Mouse (Mus musculus): ENCODE measurements at regions not wholly inside any gene's neighbourhood (a gene's known extent, or its start where the extent isn't known, plus 50 kb on each side); places are given as distances from the start of the nearest gene placed in this dataset.

DNA sequence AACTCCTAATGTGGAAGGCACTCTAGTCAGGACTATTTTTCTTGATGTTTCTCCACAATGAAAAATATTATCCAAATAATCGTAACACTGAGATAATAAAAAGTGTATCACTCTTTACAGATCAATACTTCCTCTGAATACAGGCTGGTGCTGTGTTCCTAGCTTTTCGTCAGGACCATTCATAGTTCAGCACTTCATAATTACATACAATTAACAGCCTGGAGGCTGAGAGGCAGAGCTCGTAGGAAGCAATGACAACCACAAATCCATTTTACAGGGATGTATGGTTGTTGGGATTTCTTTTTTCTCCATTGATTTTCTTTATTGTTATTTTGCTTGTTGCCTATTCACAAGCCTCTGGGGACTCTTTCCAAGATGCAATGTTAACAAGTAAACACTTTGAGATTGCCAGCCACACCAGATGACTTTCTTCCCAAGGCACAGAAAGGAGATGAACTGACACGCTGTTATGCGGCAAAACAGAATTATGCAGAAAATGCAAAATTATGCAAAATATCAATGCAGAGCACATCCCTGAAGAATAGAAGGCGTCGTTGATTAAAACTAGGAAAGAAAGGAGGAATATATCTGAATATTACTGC lies 142.2 kb downstream of the Rps29 start:
- ATAC-seq (ENCODE audit: low read depth) = no peak
- Histone ChIP-seq H3K27me3 (ENCODE audit: control insufficient read depth, insufficient read depth, low read depth, low read length) (no peaks in the 10 kb centered on the region), H3K36me3 (ENCODE audit: control insufficient read depth, insufficient read depth, low read length) (no peaks in the 10 kb centered on the region), H3K4me3 (ENCODE audit: low read length) (no peak overlapping the region), H3K27ac (ENCODE audit: low read length) (no peak overlapping the region), H3K4me1 (replicated peaks; ENCODE audit: control insufficient read depth, insufficient read depth, low read length) (no peaks in the 10 kb centered on the region), H3K9ac (ENCODE audit: low read length) (no peak overlapping the region), H3K9me3 (ENCODE audit: control insufficient read depth, low read length) (no peaks in the 10 kb centered on the region; the same call in 1 of the 2 replicates), H3K4me2 (ENCODE audit: low read depth, low read length) (no peak overlapping the region)
- 84% methylated on average over 7 of the region's 7 CpGs for WGBS

DNA sequence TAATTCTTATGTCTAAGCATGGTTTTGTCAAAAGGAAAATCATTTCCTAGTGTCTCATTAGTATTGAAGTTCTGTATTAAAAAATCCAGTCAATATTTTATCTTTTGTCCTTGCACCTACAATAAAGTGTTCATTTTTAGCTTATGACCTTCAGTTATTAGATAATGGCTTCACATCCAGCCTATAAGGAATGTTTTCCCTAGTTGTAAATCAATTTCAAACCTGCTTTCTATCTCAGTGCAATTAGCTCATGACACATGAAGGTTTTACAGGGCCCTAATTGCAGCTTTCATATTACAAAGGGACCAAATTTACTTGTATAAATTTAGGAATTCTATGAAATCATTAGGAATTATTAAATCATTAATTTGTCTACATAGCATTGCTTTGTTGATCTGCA lies 153.8 kb downstream of the Rps29 start:
- H3K4me1 ChIP-seq (replicated peaks; ENCODE audit: control insufficient read depth, insufficient read depth, low read length) = no peaks in the 10 kb centered on the region
- H3K9ac ChIP-seq (ENCODE audit: low read length) = no peak overlapping the region
- H3K9me3 ChIP-seq (ENCODE audit: control insufficient read depth, low read length) = no peaks in the 10 kb centered on the region
- no peak overlapping the region for H3K4me2 ChIP-seq (ENCODE audit: low read depth, low read length)
- H3K36me3 ChIP-seq (ENCODE audit: control insufficient read depth, insufficient read depth, low read length) = no peaks in the 10 kb centered on the region
- ATAC-seq (ENCODE audit: low read depth) = no peak
- H3K27ac ChIP-seq (ENCODE audit: low read length) = no peak overlapping the region
- no peaks in the 10 kb centered on the region for H3K27me3 ChIP-seq (ENCODE audit: control insufficient read depth, insufficient read depth, low read depth, low read length)
- no peak overlapping the region for H3K4me3 ChIP-seq (ENCODE audit: low read length)

DNA sequence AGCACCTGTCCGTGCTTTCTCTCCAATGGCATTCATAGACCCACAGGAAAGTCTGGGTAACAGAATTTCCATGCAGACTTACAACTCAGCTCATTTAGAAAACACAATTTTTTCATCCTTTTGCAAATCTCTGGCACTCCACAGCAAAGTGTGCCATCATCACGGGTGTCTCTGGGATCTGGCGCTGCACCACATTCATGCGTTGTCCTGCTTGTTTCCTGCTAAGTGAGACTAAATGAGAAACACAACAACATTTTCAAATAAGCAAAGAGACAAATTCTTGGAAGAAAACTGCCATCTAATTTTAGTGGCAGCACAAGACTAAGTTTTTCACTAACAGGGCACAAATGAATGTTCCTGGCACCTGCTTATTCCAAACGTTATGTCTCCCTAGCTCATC lies 156.9 kb downstream of the Rps29 start:
- Histone ChIP-seq H3K4me2 (ENCODE audit: low read depth, low read length) (no peak overlapping the region), H3K4me1 (replicated peaks; ENCODE audit: control insufficient read depth, insufficient read depth, low read length) (no peaks in the 10 kb centered on the region), H3K27me3 (ENCODE audit: control insufficient read depth, insufficient read depth, low read depth, low read length) (no peaks in the 10 kb centered on the region), H3K27ac (ENCODE audit: low read length) (no peak overlapping the region), H3K4me3 (ENCODE audit: low read length) (no peak overlapping the region), H3K9me3 (ENCODE audit: control insufficient read depth, low read length) (no peaks in the 10 kb centered on the region), H3K36me3 (ENCODE audit: control insufficient read depth, insufficient read depth, low read length) (no peaks in the 10 kb centered on the region), H3K9ac (ENCODE audit: low read length) (no peak overlapping the region)
- WGBS = 76% methylated on average over 5 of the region's 5 CpGs
- no peak for ATAC-seq (ENCODE audit: low read depth)

DNA sequence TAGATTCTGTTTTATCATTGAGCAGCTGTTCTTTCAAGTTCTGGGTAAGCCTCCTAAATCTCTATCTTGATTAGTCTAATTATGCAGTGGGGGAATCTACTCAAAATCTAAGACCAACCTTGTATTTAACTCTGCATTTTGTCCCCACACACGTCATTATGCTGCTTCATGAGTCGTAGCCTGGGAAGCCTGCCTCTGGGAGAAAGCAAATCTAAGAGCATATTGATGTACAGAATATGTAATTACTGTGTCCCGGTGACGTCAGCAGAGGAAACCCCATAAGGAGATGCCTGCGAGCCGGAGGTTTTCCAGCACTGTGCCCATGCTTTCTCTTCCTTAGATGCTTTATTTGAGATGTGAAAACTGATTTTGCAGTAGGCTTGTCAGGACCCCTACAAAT lies 161.7 kb downstream of the Rps29 start:
- Histone ChIP-seq H3K9ac (ENCODE audit: low read length) (no peak overlapping the region), H3K4me1 (replicated peaks; ENCODE audit: control insufficient read depth, insufficient read depth, low read length) (no peaks in the 10 kb centered on the region), H3K4me2 (ENCODE audit: low read depth, low read length) (no peak overlapping the region), H3K4me3 (ENCODE audit: low read length) (no peak overlapping the region), H3K27ac (ENCODE audit: low read length) (no peak overlapping the region), H3K36me3 (ENCODE audit: control insufficient read depth, insufficient read depth, low read length) (no peaks in the 10 kb centered on the region), H3K27me3 (ENCODE audit: control insufficient read depth, insufficient read depth, low read depth, low read length) (no peaks in the 10 kb centered on the region), H3K9me3 (ENCODE audit: control insufficient read depth, low read length) (no peaks in the 10 kb centered on the region)
- ATAC-seq (ENCODE audit: low read depth) = no peak
- 73% methylated on average over 6 of the region's 6 CpGs for WGBS

DNA sequence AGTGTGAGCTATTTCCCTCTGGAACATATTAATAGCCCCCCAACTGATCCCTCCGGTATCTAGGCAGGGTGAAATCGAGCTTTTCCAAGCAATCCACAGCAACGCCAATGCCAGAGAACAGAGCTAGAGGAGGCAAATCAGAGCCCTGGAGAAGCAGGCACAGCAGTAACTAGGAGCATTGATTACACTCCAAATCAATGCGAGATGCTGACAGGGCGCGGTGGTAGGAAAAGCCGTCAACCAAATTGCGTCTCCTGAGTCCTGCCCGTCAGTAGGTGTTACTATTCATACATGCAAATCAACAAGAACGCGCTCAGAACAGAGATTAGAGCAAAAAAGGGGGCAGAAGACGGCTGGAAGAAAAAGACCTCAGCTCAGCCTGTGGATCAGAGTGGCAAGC lies 162.2 kb downstream of the Rps29 start:
- no peak overlapping the region for H3K4me2 ChIP-seq (ENCODE audit: low read depth, low read length)
- no peak overlapping the region for H3K9ac ChIP-seq (ENCODE audit: low read length)
- 58% methylated on average over 12 of the region's 12 CpGs for WGBS
- no peaks in the 10 kb centered on the region for H3K9me3 ChIP-seq (ENCODE audit: control insufficient read depth, low read length)
- H3K27ac ChIP-seq (ENCODE audit: low read length) = no peak overlapping the region
- H3K36me3 ChIP-seq (ENCODE audit: control insufficient read depth, insufficient read depth, low read length) = no peaks in the 10 kb centered on the region
- H3K27me3 ChIP-seq (ENCODE audit: control insufficient read depth, insufficient read depth, low read depth, low read length) = no peaks in the 10 kb centered on the region
- no peaks in the 10 kb centered on the region for H3K4me1 ChIP-seq (replicated peaks; ENCODE audit: control insufficient read depth, insufficient read depth, low read length)
- H3K4me3 ChIP-seq (ENCODE audit: low read length) = no peak overlapping the region
- ATAC-seq (ENCODE audit: low read depth) = no peak

DNA sequence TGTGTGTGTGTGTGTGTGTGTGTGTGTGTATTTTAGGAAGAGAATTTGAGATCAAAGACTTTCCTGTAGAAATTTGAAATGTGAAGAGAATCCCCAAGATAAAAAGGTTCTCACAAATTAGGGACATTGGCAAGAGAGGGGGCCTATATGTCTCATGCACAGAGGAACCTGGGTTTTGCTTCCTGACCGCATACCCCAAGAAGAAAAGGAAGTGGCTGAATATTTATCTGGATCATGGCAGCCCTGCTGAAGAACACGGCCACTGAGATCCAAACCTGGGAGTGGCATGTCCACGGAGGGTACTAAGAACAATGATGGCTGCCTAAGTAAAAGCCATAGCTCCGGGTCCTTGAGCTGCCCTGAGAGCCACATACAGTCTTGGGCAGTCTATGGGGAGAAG lies 178.3 kb downstream of the Rps29 start:
- Histone ChIP-seq H3K9ac (ENCODE audit: low read length) (no peak overlapping the region), H3K36me3 (ENCODE audit: control insufficient read depth, insufficient read depth, low read length) (no peaks in the 10 kb centered on the region), H3K4me1 (replicated peaks; ENCODE audit: control insufficient read depth, insufficient read depth, low read length) (no peaks in the 10 kb centered on the region), H3K9me3 (ENCODE audit: control insufficient read depth, low read length) (no peaks in the 10 kb centered on the region), H3K4me3 (ENCODE audit: low read length) (no peak overlapping the region), H3K4me2 (ENCODE audit: low read depth, low read length) (no peak overlapping the region), H3K27me3 (ENCODE audit: control insufficient read depth, insufficient read depth, low read depth, low read length) (no peaks in the 10 kb centered on the region), H3K27ac (ENCODE audit: low read length) (no peak overlapping the region)
- WGBS = 80% methylated on average over 4 of the region's 4 CpGs
- no peak for ATAC-seq (ENCODE audit: low read depth)

DNA sequence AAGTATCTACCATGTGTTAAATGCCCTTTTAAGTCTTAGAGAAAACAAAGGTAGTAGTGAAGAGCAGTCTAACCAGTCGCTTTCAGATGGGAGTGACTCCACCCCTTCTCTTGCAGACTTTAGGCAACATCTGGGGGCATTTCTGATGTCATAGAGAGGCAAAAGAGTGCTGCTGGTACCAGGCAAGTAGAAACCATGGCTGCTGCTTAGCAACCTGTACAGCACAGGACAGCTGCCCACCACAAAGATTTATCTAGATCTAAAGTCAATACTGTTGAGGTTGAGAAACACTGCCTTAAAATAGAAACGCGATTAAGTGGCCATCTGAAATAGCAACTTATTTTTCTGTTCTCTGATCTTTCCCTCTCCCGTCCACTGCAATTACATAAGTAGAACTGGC lies 178.8 kb downstream of the Rps29 start:
- H3K9me3 ChIP-seq (ENCODE audit: control insufficient read depth, low read length) = no peaks in the 10 kb centered on the region
- no peak overlapping the region for H3K9ac ChIP-seq (ENCODE audit: low read length)
- H3K4me3 ChIP-seq (ENCODE audit: low read length) = no peak overlapping the region
- ATAC-seq (ENCODE audit: low read depth) = peak; percentile 67; the same call in 1 of the 2 replicates
- H3K4me1 ChIP-seq (replicated peaks; ENCODE audit: control insufficient read depth, insufficient read depth, low read length) = no peaks in the 10 kb centered on the region
- 41% methylated on average over 4 of the region's 4 CpGs for WGBS
- H3K36me3 ChIP-seq (ENCODE audit: control insufficient read depth, insufficient read depth, low read length) = no peaks in the 10 kb centered on the region
- H3K4me2 ChIP-seq (ENCODE audit: low read depth, low read length) = no peak overlapping the region
- no peak overlapping the region for H3K27ac ChIP-seq (ENCODE audit: low read length)
- no peaks in the 10 kb centered on the region for H3K27me3 ChIP-seq (ENCODE audit: control insufficient read depth, insufficient read depth, low read depth, low read length)

DNA sequence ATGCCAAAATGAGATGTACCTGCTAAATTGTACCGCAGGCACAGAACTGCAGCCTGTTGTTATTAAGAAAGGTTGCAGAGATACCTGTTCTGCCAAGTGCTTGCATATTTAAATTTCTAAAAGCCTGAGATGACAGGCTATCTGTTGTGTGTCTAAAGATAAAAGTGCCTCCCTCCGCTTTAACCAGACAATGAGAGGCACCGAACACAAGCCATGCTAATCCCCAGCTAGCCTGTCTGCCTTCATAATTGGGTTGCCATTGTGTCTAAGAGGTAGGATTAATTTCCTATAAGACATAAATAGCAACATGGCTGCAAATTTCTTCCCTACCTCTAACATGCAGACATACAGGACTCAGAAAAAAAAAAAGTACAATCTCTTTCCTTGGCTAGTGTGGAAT lies 179.8 kb downstream of the Rps29 start:
- H3K27me3 ChIP-seq (ENCODE audit: control insufficient read depth, insufficient read depth, low read depth, low read length) = no peaks in the 10 kb centered on the region
- 82% methylated on average over 3 of the region's 3 CpGs for WGBS

DNA sequence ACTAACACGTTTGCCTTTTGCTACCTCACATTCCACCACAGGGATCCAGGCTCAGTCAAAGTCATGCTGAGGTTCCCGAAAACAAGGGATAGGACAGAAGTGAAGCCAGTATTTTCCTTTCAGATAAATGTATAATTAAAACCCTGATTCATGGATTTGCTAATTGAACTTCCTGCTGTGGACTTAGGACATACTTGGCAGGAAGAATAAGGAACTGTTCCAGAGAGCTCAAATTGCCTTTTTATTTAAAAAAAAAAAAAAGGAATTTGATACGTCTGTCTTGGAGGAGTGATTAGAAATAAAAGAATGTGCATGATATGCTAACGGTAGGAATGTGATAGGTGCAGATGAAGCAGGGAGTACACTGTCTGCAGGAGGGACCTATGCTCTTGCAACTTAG lies 181.7 kb downstream of the Rps29 start:
- Histone ChIP-seq H3K36me3 (ENCODE audit: control insufficient read depth, insufficient read depth, low read length) (no peaks in the 10 kb centered on the region), H3K9ac (ENCODE audit: low read length) (no peak overlapping the region), H3K4me1 (replicated peaks; ENCODE audit: control insufficient read depth, insufficient read depth, low read length) (no peaks in the 10 kb centered on the region), H3K27me3 (ENCODE audit: control insufficient read depth, insufficient read depth, low read depth, low read length) (no peaks in the 10 kb centered on the region), H3K27ac (ENCODE audit: low read length) (no peak overlapping the region), H3K9me3 (ENCODE audit: control insufficient read depth, low read length) (no peaks in the 10 kb centered on the region), H3K4me3 (ENCODE audit: low read length) (no peak overlapping the region), H3K4me2 (ENCODE audit: low read depth, low read length) (no peak overlapping the region)
- 46% methylated on average over 4 of the region's 4 CpGs for WGBS
- ATAC-seq (ENCODE audit: low read depth) = 0 out of 2 replicates have a peak, but pooled peaks have one; percentile 23

More for the DNA sequence above, 179.8 kb downstream of the Rps29 start:
- Histone ChIP-seq H3K36me3 (ENCODE audit: control insufficient read depth, insufficient read depth, low read length) (no peaks in the 10 kb centered on the region), H3K4me3 (ENCODE audit: low read length) (no peak overlapping the region), H3K9me3 (ENCODE audit: control insufficient read depth, low read length) (no peaks in the 10 kb centered on the region), H3K9ac (ENCODE audit: low read length) (no peak overlapping the region), H3K4me2 (ENCODE audit: low read depth, low read length) (no peak overlapping the region), H3K27ac (ENCODE audit: low read length) (no peak overlapping the region), H3K4me1 (replicated peaks; ENCODE audit: control insufficient read depth, insufficient read depth, low read length) (no peaks in the 10 kb centered on the region)
- ATAC-seq (ENCODE audit: low read depth) = no peak

DNA sequence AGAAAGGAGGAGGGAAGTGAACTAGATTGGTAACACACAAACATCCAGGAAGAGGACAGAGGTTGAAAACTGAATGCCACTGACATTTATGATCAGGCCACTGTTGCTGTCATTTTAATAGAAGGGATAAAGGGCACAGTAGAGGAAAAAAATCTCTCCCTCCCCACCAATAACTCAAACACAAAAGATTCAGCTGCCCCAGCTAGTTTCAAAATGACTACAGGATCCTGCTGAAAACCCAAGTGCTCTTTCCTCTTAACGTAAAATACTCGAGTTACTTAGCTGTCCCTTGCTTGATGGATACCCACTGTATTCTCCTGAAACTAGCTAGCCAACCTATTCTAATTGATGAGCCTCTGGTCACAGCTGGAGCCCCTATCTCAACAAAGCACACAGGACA lies 211.7 kb downstream of the Rps29 start:
- no peak for ATAC-seq (ENCODE audit: low read depth)
- no peak overlapping the region for H3K4me2 ChIP-seq (ENCODE audit: low read depth, low read length)
- H3K36me3 ChIP-seq (ENCODE audit: control insufficient read depth, insufficient read depth, low read length) = no peaks in the 10 kb centered on the region
- no peak overlapping the region for H3K4me3 ChIP-seq (ENCODE audit: low read length)
- no peak overlapping the region for H3K9ac ChIP-seq (ENCODE audit: low read length)
- no peaks in the 10 kb centered on the region for H3K4me1 ChIP-seq (replicated peaks; ENCODE audit: control insufficient read depth, insufficient read depth, low read length)
- 64% methylated on average over 2 of the region's 2 CpGs for WGBS
- no peaks in the 10 kb centered on the region for H3K9me3 ChIP-seq (ENCODE audit: control insufficient read depth, low read length)
- no peaks in the 10 kb centered on the region for H3K27me3 ChIP-seq (ENCODE audit: control insufficient read depth, insufficient read depth, low read depth, low read length)
- no peak overlapping the region for H3K27ac ChIP-seq (ENCODE audit: low read length)

Data from lung, embryonic 16.5 days (tissue).